In genomic region chr4:126079266-126079665, GRCm38 (mm10) we compare ENCODE assay signal across 18 mouse cellular contexts. TPM values are rescaled to one million over a fixed set of nuclear protein-coding genes. Genes with fewer than 3 reads are reported as not detected.
DNase-seq lines count a peak whose midpoint lies in the region.
"Had no signal": no experiment of that assay in that cellular context is flagged by ENCODE, and none has a peak within 500 bp of the region (broad histone marks: within the 10 kb centered on the region; RNA-seq: fewer than 3 reads in every experiment).

No protein-coding gene starts in this region.

- peak; percentile 43 for DNase-seq in adrenal gland, postnatal 25 days
- no peak for DNase-seq in adrenal gland, adult 8-10 months
- DNase-seq in lung, postnatal 10 days, result peak; percentile 55
- no peak for DNase-seq in lung, adult 18-20 months
- DNase-seq in 3T3-L1 (ENCODE audit: low read depth, low spot score), result peak; percentile 25
- DNase-seq in brain, adult 2 months (ENCODE audit: low read depth, low spot score), result peak; percentile 46
- no peak for DNase-seq in frontal cortex, postnatal 25 days (ENCODE audit: low spot score in 2 of 2)
- DNase-seq: cerebellum, adult 11-12 months; cerebellum, adult 9-11 months; embryo, embryonic 11 days; kidney, adult 9 months; kidney, postnatal 10 days; liver, embryonic 13.5 days; lung, adult 2 months; right cerebral cortex, adult 18-20 months; right cerebral cortex, postnatal 4 days; thymus, adult 18-20 months; thymus, postnatal 36 days had no signal

RNA-seq across cellular contexts. Expression of gene Lsm10, which starts 17.2 kb away (rescaled TPM):
- 45.4 and 48.0 TPM in 2 replicates for total RNA-seq in adrenal gland, postnatal 25 days (2021)
- total RNA-seq in adrenal gland, adult 8-10 months (2022), result 10 to 100 TPM; 22.3 to 33.2 (median 30.7) TPM

RNA-seq across cellular contexts. Expression of gene Oscp1, which starts 20.9 kb away (rescaled TPM):
- 7.2 and 12.2 TPM in 2 replicates for total RNA-seq in adrenal gland, postnatal 25 days (2021)
- 10 to 100 TPM in 2 of 4 experiments, 1 to 10 TPM in 2; 7.5 to 20.9 (median 14.9) TPM for total RNA-seq in adrenal gland, adult 8-10 months (2022)

RNA-seq across cellular contexts. Expression of gene Stk40, which starts 24.5 kb away (rescaled TPM):
- 41.2 and 43.1 TPM in 2 replicates for total RNA-seq in adrenal gland, postnatal 25 days (2021)
- total RNA-seq in adrenal gland, adult 8-10 months (2022), result 10 to 100 TPM; 33.9 to 38.7 (median 37.6) TPM

RNA-seq across cellular contexts. Expression of gene Mrps15, which starts 32.5 kb away (rescaled TPM):
- total RNA-seq in adrenal gland, postnatal 25 days (2021), result 74.4 and 98.0 TPM in 2 replicates
- total RNA-seq in adrenal gland, adult 8-10 months (2022), result 10 to 100 TPM; 64.2 to 74.4 (median 69.4) TPM

RNA-seq across cellular contexts. Expression of gene Csf3r, which starts 54.9 kb away (rescaled TPM):
- 0.88 and 1.5 TPM in 2 replicates for total RNA-seq in adrenal gland, postnatal 25 days (2021)
- 1 to 10 TPM; 1.3 to 3.6 (median 2.8) TPM for total RNA-seq in adrenal gland, adult 8-10 months (2022)

Comparison
In these comparisons a context has a peak if more than half of its experiments do, and no peak if none do; other contexts are left out.
1. DNase-seq: peak in adrenal gland, postnatal 25 days (single experiment), lung, postnatal 10 days (single experiment), 3T3-L1 (single experiment) and brain, adult 2 months (single experiment); none in adrenal gland, adult 8-10 months (single experiment), lung, adult 18-20 months (0 of 2) and frontal cortex, postnatal 25 days (0 of 2).